Mouse (Mus musculus): ENCODE results near the gene Plpp6. TPM values are rescaled to one million over a fixed set of nuclear protein-coding genes. Genes with fewer than 3 reads are reported as not detected.

Gene Plpp6
- polyA plus RNA-seq, 1 experiment from 2014 or later, result 10.3 TPM

GRCm38 (mm10) chr19:29015410-29016203 lies 51.9 kb downstream of the Plpp6 start:
- no peaks in the 10 kb centered on the region for H3K4me1 ChIP-seq
- no peak for ATAC-seq (ENCODE audit: insufficient read depth, low FRiP score, low read depth)
- no peak overlapping the region for H3K9ac ChIP-seq
- H3K27me3 ChIP-seq (replicated peaks), result no peaks in the 10 kb centered on the region
- 84% methylated on average over 8 of the region's 8 CpGs for WGBS
- no peak overlapping the region for H3K4me2 ChIP-seq
- H3K9me3 ChIP-seq, result no peaks in the 10 kb centered on the region
- no peak overlapping the region for H3K27ac ChIP-seq
- H3K36me3 ChIP-seq, result peaks cover 47% of the 10 kb centered on the region
- H3K4me3 ChIP-seq (replicated peaks), result no peak overlapping the region

DNA sequence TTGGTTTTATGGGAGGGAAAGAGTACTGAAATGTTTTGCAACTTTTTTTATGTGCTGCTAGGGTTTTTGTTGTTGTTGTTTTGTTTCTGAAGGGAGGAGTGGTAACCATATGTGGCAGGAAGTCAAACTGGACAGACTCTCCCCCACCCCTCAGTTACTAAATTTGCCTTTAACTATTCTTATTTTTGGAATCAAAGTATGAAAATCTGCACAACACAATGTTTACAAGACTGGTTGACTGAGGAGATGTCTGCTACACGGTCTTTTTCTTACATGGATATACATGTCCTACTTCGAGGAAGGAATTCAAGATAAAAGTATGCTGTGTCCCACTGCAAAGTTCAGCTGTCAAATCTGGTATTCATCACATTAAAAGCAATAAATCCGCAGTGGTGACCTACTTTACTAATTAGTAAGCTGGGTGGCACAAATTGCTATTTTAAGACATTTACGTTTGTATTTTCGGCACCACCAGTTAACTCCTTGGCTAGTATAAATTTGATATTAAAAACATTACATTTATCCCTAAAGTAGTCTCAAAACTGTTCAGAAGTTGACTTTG lies 52.5 kb downstream of the Plpp6 start:
- Histone ChIP-seq H3K4me2 (no peak overlapping the region), H3K4me1 (no peaks in the 10 kb centered on the region), H3K9ac (no peak overlapping the region), H3K27ac (no peak overlapping the region), H3K9me3 (no peaks in the 10 kb centered on the region), H3K27me3 (replicated peaks) (no peaks in the 10 kb centered on the region), H3K4me3 (replicated peaks) (no peak overlapping the region), H3K36me3 (peaks cover 48% of the 10 kb centered on the region)
- no peak for ATAC-seq (ENCODE audit: insufficient read depth, low FRiP score, low read depth)
- 82% methylated on average over 5 of the region's 5 CpGs for WGBS

Other genes with a start within 250 kb of the Plpp6 start
- gene Slc1a1, start 128.9 kb upstream of the Plpp6 start, polyA plus RNA-seq (2015; fragmentation: Nextera tagmentation; extraction: Ambion mirVana), result 0.36 and 0.57 TPM in 2 replicates
- 0.85 and 1.9 TPM in 2 replicates for gene 4430402I18Rik, start 3.8 kb downstream of the Plpp6 start, polyA plus RNA-seq (2015; fragmentation: Nextera tagmentation; extraction: Ambion mirVana)
- 33.5 and 33.9 TPM in 2 replicates for gene Cdc37l1, start 26.4 kb downstream of the Plpp6 start, polyA plus RNA-seq (2015; fragmentation: Nextera tagmentation; extraction: Ambion mirVana)
- gene Ak3, start 84.0 kb downstream of the Plpp6 start, polyA plus RNA-seq (2015; fragmentation: Nextera tagmentation; extraction: Ambion mirVana), result 107 and 115 TPM in 2 replicates
- 57.0 and 57.7 TPM in 2 replicates for gene Rcl1, start 137.4 kb downstream of the Plpp6 start, polyA plus RNA-seq (2015; fragmentation: Nextera tagmentation; extraction: Ambion mirVana)

Data from stomach, embryonic 15.5 days (tissue).